Mouse (Mus musculus): ENCODE measurements around the gene Alg9.
"Not testable (repeated sequence)": the region's sequence is repeated elsewhere in the genome, so short reads cannot be mapped to it uniquely, and the experiment has no call there.

Alg9 gene

DNA sequence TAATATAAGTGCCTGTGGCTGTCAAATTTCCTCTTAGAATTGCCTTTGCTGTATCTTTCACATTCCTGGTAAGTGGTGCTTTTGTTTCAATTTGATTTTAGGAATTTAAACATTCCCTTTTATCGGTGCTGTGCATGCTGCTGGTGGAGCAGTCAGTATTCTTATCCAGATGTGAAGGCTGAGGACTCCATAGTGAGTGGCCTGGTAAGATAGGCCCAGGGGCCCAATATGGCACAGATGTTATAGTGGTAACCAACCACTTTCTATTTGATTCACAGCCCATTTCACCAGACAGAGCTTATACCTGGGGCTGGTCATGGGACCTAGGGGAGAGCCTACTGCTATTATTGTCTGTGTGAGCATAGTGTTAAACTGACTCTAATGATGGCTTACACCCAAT, 41.7 kb downstream of the Alg9 start:
- no peak for DNase-seq (ENCODE audit: low spot score in 2 of 2)

DNA sequence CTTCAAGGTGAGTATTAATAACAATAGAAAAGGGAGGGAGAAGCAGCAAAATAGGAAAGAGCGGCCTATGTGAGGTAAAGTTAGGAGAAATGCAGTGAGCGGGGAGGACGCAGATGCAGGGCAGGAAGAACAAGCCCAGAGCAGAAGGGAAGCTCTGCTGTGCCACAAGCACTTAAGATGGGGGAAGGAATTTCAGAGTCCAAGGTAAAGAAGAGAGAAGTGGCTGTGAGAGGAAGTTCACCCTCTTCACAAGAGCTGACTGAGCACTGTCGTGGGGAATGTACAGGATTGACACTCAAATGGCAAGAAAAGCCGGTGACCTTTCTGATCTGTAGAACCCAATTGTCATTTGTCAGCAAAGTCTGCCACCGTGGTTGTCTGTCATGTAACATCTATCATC, 43.2 kb downstream of the Alg9 start:
- no peak for DNase-seq (ENCODE audit: low spot score in 2 of 2)

DNA sequence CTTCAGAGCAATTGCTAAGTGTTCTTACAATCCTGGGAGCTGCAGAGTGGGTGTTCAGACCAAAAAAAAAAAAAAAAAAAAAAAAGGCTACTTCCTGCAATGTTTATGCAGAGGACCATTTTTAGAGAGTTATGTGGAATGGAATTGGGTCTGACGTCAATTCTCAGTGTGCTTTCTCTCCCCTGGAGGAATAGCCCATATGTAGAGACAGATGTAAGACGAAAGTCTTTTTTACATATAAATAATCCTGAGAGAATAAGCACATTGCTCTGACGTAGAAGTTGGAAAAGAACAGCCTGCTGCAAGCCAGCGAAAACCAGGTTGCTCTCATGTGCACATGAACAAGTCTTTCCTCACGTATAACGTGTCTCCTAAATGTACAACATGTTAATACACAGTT, 44.9 kb downstream of the Alg9 start:
- DNase-seq (ENCODE audit: low spot score in 2 of 2), result no peak

DNA sequence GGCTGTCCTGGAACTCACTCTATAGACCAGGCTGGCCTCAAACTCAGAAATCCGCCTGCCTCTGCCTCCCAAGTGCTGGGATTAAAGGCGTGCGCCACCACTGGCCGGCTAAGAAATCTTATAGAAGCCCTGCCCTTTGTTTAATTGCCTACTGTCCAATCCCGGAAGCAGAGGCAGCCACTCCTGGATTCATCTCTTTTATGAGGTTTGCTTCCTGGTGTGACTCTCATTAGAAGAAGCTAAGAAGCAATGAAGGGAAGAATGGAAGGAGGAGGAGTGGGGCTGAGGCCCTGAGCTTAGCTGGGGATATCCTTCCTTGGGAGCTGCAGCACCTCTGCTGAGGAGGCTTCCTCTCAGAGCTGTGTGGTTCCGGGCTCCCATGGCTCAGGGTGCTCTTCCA, 46.8 kb downstream of the Alg9 start:
- DNase-seq (ENCODE audit: low spot score in 2 of 2), result no peak

DNA sequence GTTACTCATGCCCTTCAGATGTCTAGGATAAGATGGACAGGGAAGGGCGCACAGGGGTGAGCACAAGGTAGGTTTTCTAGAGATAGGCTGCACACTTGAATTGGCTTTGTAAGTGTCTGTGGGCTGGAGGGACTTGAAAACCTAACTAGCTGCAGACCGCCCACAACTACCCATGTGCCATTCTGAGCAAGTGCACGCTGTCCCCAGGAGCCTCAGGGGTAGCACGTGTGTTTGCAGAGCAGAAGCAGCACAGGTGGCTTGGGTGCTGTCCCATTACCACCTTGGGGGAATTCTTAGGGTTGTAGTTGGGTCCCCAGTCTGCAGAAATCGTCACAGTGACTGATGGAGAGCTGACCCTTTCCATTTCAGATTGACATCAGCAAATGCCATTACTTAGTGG, 47.4 kb downstream of the Alg9 start:
- DNase-seq (ENCODE audit: low spot score in 2 of 2), result no peak

DNA sequence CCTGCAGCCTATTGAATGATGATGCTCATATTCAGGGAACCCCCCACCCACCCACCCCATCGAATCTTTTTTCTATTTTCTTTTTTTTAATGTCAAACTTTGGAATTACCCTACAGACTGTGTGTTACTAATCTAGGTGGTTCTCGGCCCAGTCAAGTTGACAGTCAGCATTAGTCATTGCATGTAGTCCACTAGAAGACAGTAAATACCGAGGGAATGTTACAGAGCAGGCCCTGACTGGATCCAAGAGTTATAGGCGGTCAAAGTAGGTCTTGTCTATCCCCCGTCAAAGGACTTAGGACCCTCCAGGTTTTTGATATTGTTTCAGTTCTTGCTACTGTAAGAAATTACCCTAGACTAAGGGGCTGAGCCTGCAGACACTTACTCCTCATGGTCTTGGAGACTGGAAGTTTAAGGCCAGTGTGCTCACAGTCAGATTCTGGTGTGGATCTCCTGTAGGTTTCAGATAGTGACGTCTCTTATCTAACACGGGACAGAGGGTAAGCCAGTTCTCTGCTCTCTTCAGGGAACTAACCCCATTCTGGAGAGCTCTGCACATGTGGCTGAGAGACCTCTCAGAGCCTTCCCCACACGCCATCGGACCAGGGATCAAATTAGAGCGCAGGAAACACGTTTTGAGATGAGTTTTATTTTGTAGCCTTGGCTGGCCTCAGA, 49.1 kb downstream of the Alg9 start:
- no peak for DNase-seq (ENCODE audit: low spot score in 2 of 2)

DNA sequence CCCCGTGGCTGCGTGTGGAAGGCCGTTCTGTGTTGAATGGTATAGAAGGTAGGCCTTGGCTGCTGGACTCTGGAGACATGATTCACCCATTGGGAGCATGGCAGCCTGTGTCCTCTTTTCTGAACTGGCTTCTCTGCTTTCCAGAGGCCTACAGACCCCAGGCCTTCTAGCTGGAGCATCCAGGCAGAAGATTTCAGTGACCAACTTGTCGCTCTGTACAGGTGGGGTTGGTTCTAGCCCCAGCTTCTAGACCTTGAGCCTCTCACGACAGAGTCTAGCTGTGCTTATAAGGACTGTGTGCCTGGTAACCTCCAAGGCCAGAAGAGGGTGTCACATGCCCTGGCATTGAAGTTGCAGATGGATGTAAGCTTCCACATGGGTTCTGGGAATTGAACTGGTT, 56.7 kb downstream of the Alg9 start:
- DNase-seq (ENCODE audit: low spot score in 2 of 2), result no peak

DNA sequence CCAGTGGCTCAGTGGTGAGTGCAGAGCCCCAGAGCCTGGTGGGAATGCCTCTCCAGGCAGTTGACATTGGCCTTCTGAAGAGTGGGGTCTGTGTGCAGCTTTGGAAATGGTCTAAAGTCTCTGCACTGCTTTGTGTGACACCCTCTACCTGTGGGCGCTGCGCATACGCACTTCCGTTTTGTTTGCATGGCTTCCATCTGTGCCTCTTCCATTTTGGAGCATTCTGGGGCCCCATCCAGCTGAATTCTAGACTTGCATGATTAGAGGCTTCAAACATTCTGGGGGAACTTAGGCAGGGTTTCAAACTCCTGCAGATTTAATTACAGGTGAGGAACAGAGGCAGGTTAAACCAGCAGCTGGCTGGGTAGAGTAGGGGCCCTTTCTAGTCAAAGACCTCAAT, 57.3 kb downstream of the Alg9 start:
- DNase-seq (ENCODE audit: low spot score in 2 of 2), result no peak

DNA sequence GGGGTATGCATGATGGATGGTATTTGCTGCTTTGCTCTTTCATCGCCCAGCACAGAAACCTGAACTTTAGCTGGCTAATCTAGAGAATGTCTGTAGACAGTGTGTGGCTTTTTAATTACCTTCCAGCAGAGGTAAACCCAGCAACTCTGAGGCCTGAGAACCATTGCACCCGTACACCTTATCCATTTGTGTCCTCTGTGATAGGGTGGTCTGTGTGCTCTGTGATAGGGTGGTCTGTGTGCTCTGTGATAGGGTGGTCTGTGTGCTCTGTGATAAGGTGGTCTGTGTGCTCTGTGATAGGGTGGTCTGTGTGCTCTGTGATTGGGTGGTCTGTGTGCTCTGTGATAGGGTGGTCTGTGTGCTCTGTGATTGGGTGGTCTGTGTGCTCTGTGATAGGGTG, 57.8 kb downstream of the Alg9 start:
- DNase-seq (ENCODE audit: low spot score in 2 of 2), result not testable (repeated sequence)

DNA sequence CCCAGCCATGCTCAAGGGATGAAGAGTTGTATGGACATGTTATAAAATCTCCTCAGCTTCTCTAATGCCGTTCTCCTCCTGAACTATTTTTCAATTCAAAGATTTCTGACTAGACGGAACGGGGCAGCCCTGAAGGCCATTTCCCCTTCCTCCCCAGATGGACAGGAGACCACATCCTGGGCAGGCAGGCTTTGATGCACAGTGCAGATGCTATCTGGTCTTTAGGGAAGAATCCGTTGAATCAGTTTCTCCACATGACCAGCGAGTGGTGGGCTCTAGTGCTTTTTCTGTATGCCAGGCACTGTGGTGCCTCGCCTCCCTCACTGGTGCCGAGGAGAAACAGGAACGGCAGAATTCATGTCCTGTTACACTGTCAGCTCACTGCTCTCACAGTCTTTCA, 59.0 kb downstream of the Alg9 start:
- DNase-seq (ENCODE audit: low spot score in 2 of 2), result no peak

DNA sequence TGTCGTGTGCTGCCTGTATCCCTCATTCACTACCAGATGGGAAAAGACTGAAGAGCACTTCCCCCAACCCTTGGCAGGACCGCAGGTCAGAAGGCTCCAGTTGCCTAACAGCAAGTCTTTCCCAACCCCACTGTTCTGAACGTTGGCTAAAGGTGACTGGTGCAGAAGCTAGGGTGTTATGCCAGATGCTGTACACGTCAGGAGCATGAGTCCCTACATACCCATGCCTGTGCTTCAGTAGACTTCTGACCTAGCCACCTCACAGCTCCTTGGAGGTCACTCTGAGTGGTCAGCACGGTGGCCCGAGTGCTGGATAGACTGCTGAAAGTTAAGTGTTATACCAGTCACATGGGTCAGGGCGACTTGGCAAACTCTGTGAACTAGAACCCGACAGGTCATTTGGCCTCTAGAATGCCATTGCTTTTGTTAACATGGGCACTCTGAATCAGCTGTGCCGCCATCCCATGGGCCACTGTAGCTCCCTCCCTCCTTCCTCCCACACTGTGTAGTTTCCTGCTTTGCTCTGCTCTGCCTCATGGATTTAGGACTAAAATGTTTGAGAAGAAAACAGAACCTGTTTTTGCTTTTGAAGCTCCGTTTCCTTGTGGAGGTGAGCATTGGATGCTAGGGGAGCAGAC, 60.4 kb downstream of the Alg9 start:
- peak in 1 of 2 experiments; percentile 57 for DNase-seq (ENCODE audit: low spot score in 2 of 2)

DNA sequence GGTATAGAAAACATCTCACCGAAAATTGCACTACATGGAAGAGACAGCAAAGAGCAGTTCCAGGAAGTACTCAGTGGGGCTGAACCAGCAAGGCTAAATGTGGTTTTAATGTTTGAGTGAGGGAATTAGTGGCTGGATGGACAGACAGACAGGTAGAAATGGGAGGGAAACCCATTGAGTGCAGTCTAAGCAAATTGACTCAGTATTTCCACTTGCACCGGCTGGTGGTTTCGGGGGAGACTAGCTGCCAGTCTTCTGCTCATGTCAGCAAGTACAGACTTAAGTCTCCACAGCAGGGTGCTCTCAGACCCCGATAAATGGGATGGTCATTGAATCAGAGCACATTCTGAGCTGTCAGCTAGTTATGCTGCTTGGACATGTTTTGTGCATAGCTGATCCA, 61.3 kb downstream of the Alg9 start:
- no peak for DNase-seq (ENCODE audit: low spot score in 2 of 2)

DNA sequence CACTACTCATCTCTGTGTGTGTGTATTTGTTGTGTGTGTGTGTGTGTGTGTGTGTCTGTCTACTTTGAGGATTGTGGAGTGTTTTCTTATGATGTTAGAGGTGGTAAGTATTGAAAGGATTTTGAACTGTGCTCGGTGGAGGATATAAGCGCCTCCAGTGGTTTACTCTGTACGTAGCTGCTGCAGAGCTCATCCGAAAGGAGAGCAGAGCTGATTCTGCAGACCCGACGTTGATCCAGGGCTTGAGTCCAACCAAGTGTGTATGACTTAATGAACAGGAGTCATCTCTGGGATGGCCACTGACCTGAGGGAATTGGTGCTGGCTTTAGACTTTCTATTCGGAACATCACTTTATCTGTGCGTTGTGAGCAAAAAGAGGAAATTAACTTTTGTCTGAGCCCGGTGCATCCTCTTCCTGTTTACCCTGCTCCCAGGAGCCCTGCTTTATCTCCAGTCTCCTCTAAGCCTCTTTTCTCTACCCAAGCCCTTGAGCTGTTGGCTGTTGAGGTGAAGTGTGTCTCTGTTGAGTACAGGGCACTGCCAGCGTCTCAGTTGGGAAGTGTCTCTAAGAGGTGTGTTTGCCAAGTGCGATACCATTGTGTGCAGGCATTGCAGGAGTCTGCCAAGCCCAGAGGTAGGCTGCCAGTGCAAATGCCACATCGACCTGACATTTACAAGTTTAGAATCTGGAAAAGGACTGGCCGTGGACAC, 66.4 kb downstream of the Alg9 start:
- DNase-seq (ENCODE audit: low spot score in 2 of 2), result no peak

DNA sequence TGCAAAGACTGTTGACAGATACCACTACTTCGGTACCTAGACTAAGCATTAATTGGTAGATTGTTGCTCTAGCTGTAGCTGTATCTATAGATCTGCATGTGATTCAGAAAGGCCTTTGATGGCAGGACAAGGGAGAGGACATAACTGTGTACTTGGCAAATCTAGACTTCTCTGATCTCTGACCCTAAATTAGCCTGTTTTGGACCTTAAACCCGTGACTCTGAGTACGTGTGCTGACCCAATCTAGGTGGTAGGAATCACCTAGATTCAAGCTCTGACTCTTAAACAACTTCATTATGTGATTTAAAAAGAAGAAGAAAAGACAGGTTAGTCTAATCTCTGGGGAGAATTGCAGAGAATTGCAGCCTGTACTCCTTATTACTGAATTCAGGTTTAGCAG, 70.3 kb downstream of the Alg9 start, which contains the start of gene Ppp2r1b:
Gene Ppp2r1b (plus strand): TSS at position 221 of the 400 bp plus-strand sequence.
- no peak for DNase-seq (ENCODE audit: low spot score in 2 of 2)

DNA sequence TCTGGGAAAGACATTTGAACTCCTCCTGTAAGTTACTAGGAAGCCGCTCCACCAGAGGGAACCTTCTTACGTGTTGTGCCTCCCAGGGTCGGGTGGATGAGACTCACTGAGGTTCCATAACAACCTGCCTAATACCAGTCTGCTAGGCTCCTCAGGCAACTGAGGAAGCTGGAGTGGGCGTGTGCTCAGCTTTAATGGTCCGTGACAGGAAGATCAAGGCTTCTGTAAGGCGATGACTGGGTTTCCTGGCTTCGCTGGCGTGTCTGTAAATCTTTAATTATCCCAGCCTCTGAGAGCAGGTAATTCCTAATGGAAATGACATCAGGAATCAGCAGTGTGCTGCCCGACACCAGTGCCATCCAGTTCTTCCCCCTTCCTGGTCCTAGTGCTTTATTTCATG, 70.7 kb downstream of the Alg9 start:
- DNase-seq (ENCODE audit: low spot score in 2 of 2), result no peak

DNA sequence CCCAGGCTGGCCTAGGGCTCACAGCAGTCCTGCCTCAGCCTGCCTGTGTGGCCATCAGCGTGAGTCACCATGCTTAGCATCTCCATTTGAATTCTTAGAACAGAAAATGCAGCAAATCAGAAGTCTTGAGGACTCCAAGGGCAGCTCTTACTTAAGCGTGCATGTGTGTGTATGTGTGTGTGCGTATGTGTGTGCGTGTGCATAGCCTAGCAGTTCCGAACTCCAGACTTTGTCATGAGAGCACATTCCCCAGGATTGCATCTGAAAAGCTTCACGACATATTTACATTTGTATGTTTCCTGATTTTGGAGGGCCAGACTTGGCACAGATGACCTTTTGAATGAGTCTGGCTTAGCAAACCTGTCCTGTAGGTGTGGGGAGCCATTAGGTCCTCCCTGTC, 72.3 kb downstream of the Alg9 start:
- DNase-seq (ENCODE audit: low spot score in 2 of 2), result no peak

DNA sequence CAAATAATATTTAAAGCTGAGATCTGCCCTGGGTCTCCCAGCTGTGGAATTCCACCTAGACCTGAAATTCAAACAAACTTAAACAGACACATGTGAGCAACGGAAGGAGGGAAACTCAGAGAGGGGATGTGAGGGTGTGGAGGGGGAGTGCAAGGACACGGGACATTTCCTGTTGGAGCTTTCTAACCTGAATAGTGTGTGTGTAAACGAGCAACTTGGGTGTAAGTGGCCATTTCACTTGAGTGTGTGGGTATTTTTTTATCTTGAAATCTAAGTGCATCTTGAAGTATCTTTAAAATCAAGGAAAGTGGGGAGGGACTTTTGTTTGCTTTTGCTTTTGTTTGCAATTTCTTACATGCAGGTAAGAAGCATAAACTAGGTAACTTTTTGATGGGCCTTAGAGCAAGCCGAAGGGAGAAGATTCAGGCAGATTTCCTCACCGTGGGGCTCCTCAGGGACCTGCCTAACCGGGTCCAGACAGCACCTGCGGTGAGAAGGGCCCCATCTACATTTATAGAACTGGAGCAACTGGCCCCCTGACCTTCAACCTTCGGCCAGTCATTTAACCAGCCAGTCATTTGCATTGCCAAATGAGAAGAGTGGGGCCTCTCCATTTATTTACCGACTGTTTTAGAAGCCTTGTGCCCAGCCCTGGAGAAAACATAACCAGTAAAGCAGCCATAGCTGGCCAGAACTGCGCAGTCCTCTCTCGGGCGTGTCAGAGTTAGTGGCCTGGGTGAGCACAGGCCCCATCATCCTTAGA, 73.0 kb downstream of the Alg9 start:
- no peak for DNase-seq (ENCODE audit: low spot score in 2 of 2)

DNA sequence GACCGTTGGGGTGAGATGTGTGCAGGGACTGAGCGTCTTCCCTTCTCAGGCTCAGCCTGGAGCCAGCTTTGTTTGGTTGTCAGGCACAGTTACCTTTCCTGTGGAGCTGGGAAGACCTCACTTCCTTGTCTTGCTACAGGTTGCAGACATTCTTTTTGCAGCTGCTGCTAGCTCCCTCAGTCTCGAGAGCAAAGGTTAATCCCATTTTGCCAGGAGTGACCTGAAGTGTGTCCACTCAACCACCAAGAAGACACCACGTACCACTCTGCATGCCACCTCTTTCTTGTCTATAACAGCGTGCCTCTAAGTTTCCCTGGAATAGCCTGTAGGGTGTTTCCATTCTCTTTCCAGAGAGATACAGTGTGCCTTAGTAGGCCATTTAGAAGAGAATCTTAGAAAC, 74.0 kb downstream of the Alg9 start:
- no peak for DNase-seq (ENCODE audit: low spot score in 2 of 2)

DNA sequence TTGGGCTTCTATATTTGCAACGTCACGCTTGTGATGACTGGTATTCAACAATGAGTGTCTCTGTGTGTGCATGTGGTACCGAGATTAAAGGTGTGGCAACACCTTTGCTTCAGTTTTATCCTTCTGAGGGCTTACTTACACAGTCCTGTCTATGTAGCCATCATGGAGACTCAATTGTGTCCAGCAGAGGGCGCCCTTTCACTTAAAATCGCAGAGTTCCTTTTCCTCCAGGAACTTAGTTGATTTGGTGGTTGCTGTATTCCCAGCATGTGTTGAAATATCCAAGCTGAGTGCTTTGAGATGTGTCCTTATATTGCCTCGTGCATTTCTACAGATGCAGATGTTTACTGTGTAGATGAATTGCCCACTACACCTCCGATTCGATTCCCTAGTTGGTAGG, 74.4 kb downstream of the Alg9 start:
- DNase-seq (ENCODE audit: low spot score in 2 of 2), result peak; percentile 90 to 92

DNA sequence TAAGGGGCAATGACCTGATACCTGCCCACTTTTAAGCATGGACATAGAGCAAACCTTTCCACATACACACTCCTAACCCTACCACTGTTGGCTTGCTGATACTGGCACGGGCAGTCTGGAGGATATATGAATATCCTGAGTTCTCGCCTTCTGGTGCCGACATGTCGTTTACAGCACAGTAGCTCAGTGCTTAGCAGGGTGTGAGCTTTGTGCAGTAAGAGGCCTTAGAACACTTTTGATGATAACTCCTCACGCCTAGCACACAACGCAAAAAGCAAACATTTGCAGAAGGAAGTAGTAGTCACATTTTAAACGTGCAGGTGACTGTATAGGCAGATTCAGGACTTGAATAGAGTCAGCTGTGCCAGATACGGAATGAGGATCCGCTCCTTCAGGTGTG, 74.9 kb downstream of the Alg9 start:
- no peak for DNase-seq (ENCODE audit: low spot score in 2 of 2)

DNA sequence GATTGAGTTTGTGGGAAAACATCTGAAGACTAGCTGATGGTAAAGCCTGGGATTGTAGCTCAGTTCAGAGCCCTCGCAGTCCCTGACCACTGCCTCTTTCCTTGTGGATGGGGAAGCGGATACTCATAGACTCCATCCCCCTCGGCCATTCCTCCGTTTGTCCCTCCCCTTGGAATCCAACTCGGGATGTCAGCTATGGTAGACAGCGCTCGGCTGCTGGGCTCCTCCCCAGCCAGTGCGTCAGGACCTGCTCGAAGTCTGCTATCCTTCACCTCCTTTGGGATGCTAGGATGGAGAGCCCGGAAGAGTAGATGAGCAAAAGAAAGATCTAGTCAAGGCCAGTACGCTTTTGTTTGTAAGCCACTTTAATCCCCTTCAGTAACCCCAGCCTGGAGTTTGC, 75.5 kb downstream of the Alg9 start:
- DNase-seq (ENCODE audit: low spot score in 2 of 2), result no peak

DNA sequence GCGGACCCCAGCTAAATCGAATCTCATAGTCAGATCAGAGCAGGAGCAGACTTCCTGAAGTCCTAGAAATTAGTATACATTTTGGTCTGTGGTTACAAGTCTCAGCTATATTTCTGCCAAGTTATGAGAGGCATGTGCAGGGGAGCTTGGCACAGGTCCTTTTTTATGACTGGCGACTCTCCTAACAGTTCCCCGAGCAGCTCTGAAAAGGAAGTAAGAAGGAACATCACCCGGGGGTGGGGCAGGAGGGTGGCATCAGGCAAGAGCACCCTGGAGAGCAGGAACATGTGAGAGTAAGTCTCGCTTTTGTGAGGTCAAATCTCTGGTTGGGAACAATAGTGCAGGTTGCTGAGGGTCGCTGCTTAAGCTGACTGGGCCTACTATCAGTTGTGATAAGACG, 75.9 kb downstream of the Alg9 start:
- DNase-seq (ENCODE audit: low spot score in 2 of 2), result no peak

Measured in urinary bladder, postnatal 36 days (tissue).